Mouse (Mus musculus) G1E (cell line): ENCODE measurements around the gene Scg3. TPM values are rescaled to one million over a fixed set of nuclear protein-coding genes. Genes with fewer than 3 reads are reported as not detected.

Experiments
- ATAC-seq: 2 replicates; pipeline ENCODE4 v1.8.0; 2016; ENCODE audit warnings: mild to moderate bottlenecking; ENCODE audit not compliant: insufficient number of reproducible peaks, poor library complexity, low FRiP score, severe bottlenecking; ENCODE audit errors: extremely low read depth
- DNase-seq: peaks from one replicate; pipeline ENCODE4 v3.0.0; 2012; ENCODE audit warnings: low spot score
- H3K27me3 ChIP-seq: 2 replicates; pipeline ENCODE4 v1.6.1; 2012; ENCODE audit warnings: mild to moderate bottlenecking, low read length, inconsistent platforms; ENCODE audit not compliant: insufficient read depth
- H3K36me3 ChIP-seq: replicated peaks from 2 replicates; pipeline ENCODE3; 2012; ENCODE audit warnings: mild to moderate bottlenecking, inconsistent platforms
- H3K4me1 ChIP-seq: 2 replicates; pipeline ENCODE4 v1.6.1; 2012; ENCODE audit warnings: low read depth, low read length, inconsistent platforms, mixed read lengths; ENCODE audit not compliant: insufficient read depth
- H3K4me3 ChIP-seq: 2 replicates; pipeline ENCODE4 v1.5.1; 2012; ENCODE audit warnings: low read depth, mild to moderate bottlenecking, inconsistent platforms, low read length, moderate library complexity, mixed read lengths
- H3K9me3 ChIP-seq: replicated peaks from 2 replicates; pipeline ENCODE4 v1.6.1; 2012; ENCODE audit warnings: inconsistent platforms
- CTCF ChIP-seq: IDR thresholded peaks from 2 replicates; pipeline ENCODE4 v1.5.1; 2012; ENCODE audit warnings: low read depth, low read length, inconsistent platforms, mixed read lengths
- GATA1 ChIP-seq: IDR thresholded peaks from 2 replicates; pipeline ENCODE4 v1.6.1; 2012; ENCODE audit warnings: borderline replicate concordance, low read length, inconsistent platforms, mixed read lengths
- GATA2 ChIP-seq: IDR thresholded peaks from 2 replicates; pipeline ENCODE4 v1.6.1; 2012; ENCODE audit warnings: low read depth, low read length, inconsistent platforms, borderline replicate concordance
- POLR2AphosphoS5 ChIP-seq: IDR thresholded peaks from 2 replicates; pipeline ENCODE4 v1.6.1; 2012; ENCODE audit warnings: low read depth, low read length, inconsistent platforms; ENCODE audit not compliant: insufficient replicate concordance
- TAL1 ChIP-seq: conservative IDR thresholded peaks from 2 replicates; pipeline ENCODE4 v1.6.1; 2012; ENCODE audit warnings: low read depth, low read length, inconsistent platforms, mixed read lengths
- polyA plus RNA-seq: library from polyadenylated mRNA; stranded (reverse); fragments of >175 nt; gene quantifications from 2 replicates; pipeline ENCODE4 v1.2.3, GENCODE M21; 2012
- total RNA-seq, 2 experiments: library from RNA; stranded (forward) in 1 of 2; stranded (reverse) in 1 of 2; fragments of 200-1000 nt in 1 of 2; fragments of >200 nt in 1 of 2; fragmentation: Nextera tagmentation in 1 of 2; gene quantifications; 2 replicates each; pipeline ENCODE4 v1.2.3; 2014 to 2017

Gene Scg3
- total and polyA plus RNA-seq, 3 experiments = 0.16 TPM; not detected in 2

DNA sequence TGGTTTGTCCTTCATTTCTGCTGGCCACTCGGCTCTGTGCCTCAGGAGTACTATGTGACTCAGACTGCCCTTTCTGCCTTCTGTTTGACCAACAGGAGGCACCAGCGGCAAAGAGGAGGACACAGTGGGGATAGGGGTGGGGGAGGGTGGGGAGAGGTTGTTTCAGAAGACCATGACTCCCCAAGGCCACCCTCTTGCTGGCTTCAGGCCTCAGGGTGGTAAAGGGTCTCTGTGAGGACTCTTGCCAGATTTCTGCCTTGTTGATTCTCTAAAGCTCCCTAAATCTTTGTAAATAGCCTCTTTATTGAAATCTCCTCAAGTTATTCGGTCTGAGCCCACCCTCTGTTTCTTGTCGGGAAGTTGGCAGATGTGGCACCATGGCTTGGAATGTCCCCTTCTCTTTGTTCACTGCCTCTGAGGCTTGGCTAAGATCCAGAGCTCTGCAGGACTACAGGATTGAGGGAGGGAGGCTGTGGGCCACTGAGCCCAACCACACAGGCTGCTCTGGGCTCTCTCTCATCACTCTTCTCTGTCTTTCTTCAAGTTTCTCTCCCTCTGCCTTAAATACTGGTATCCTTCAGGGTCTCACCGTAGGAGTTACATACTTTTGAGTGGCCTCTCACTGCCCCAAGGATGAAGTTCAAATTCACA, 84.5 kb downstream of the Scg3 start:
- Histone ChIP-seq H3K4me3 (no peak overlapping the region), H3K36me3 (no peaks in the 10 kb centered on the region), H3K4me1 (no peaks in the 10 kb centered on the region), H3K27me3 (peaks cover 7% of the 10 kb centered on the region; the same call in 1 of the 2 replicates), H3K9me3 (no peaks in the 10 kb centered on the region)
- ATAC-seq (no peak), DNase-seq (no peak)
- TF ChIP-seq GATA1 = no peak

GRCm38 (mm10) chr9:75597596-75597995, 86.3 kb downstream of the Scg3 start:
- no peaks in the 10 kb centered on the region for H3K9me3 ChIP-seq
- DNase-seq (no peak), ATAC-seq (no peak)
- H3K36me3 ChIP-seq = no peaks in the 10 kb centered on the region
- no peaks in the 10 kb centered on the region for H3K4me1 ChIP-seq
- peaks cover 7% of the 10 kb centered on the region; the same call in 1 of the 2 replicates for H3K27me3 ChIP-seq
- H3K4me3 ChIP-seq = no peak overlapping the region
- no peak for TF ChIP-seq GATA2
- TF ChIP-seq TAL1 = no peak
- TF ChIP-seq CTCF = no peak
- no peak for TF ChIP-seq GATA1
- TF ChIP-seq POLR2AphosphoS5 = no peak

DNA sequence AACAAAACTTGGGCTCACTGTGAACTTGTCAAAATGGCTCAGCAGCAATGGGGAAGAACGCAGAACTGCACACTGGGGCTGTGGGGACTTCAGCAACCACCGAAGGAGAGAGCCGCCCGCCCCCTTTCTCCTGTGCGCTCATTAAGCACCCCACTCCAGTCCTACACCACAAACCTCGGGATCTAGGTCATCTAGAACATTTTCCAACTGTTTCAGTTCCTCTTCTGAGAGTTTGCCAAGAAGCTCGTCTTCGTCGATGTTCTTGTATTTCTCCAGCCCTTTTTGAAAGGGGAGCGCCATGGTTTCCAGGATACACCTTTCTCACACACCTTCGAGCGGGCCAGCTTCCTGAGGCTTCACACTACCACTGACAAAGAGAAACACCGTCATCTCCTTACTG, 86.8 kb downstream of the Scg3 start:
- Histone ChIP-seq H3K9me3 (no peaks in the 10 kb centered on the region), H3K4me1 (no peaks in the 10 kb centered on the region), H3K4me3 (no peak overlapping the region), H3K27me3 (peaks cover 10% of the 10 kb centered on the region), H3K36me3 (no peaks in the 10 kb centered on the region)
- TF ChIP-seq POLR2AphosphoS5 = no peak
- no peak for TF ChIP-seq CTCF
- no peak for TF ChIP-seq GATA2
- TF ChIP-seq TAL1 = no peak
- no peak for TF ChIP-seq GATA1
- ATAC-seq (no peak), DNase-seq (no peak)

- DNase-seq = no peak
- H3K9me3 ChIP-seq = no peaks in the 10 kb centered on the region
- ATAC-seq = no peak
These were observed 90.4 kb downstream of the Scg3 start for GRCm38 (mm10) chr9:75593481-75593880.

More at GRCm38 (mm10) chr9:75593481-75593880, 90.4 kb downstream of the Scg3 start:
- H3K27me3 ChIP-seq = peaks cover 17% of the 10 kb centered on the region
- TF ChIP-seq GATA2 = no peak
- H3K4me1 ChIP-seq = no peaks in the 10 kb centered on the region
- no peaks in the 10 kb centered on the region for H3K36me3 ChIP-seq
- H3K4me3 ChIP-seq = no peak overlapping the region

Other genes starting within 250 kb of the Scg3 start
- 21.1 and 29.5 TPM in 2 replicates for gene Leo1, start 242.5 kb downstream of the Scg3 start, total RNA-seq (2014; fragmentation: Nextera tagmentation)
- 38.0 and 48.3 TPM in 2 replicates for gene Leo1, start 242.5 kb downstream of the Scg3 start, total RNA-seq (2017)
- 12.1 and 14.4 TPM in 2 replicates for gene Leo1, start 242.5 kb downstream of the Scg3 start, polyA plus RNA-seq
- gene Tmod3, start 124.4 kb downstream of the Scg3 start, total RNA-seq (2014; fragmentation: Nextera tagmentation) = 115 and 123 TPM in 2 replicates
- 118 and 136 TPM in 2 replicates for gene Tmod3, start 124.4 kb downstream of the Scg3 start, total RNA-seq (2017)
- 10.9 and 11.3 TPM in 2 replicates for gene Tmod3, start 124.4 kb downstream of the Scg3 start, polyA plus RNA-seq
- gene Tmod2, start 72.7 kb downstream of the Scg3 start, total RNA-seq (2014; fragmentation: Nextera tagmentation) = not detected in 2 replicates
- 0.17 and 0.38 TPM in 2 replicates for gene Tmod2, start 72.7 kb downstream of the Scg3 start, total RNA-seq (2017)
- gene Tmod2, start 72.7 kb downstream of the Scg3 start, polyA plus RNA-seq = not detected in 2 replicates
- gene Lysmd2, start 58.3 kb downstream of the Scg3 start, total RNA-seq (2014; fragmentation: Nextera tagmentation) = not detected in 2 replicates
- gene Lysmd2, start 58.3 kb downstream of the Scg3 start, total RNA-seq (2017) = 0.12 and 0.22 TPM in 2 replicates
- gene Lysmd2, start 58.3 kb downstream of the Scg3 start, polyA plus RNA-seq = not detected in 2 replicates
- 0.24 TPM in 1 of 2 replicates, not detected in the other for gene Bmp5, start 91.3 kb upstream of the Scg3 start, total RNA-seq (2014; fragmentation: Nextera tagmentation)
- 0.06 and 0.16 TPM in 2 replicates for gene Bmp5, start 91.3 kb upstream of the Scg3 start, total RNA-seq (2017)
- not detected in 2 replicates for gene Bmp5, start 91.3 kb upstream of the Scg3 start, polyA plus RNA-seq